Mouse (Mus musculus) 3134 (cell line): ENCODE measurements around the gene Rita1.
A peak's percentile ranks its signal among the peaks of the same experiment; 100 is the strongest.

Source experiments
- DNase-seq: peaks from one replicate; pipeline ENCODE4 v3.0.0-alpha.2; 2011; ENCODE audit warnings: low spot score; ENCODE audit not compliant: insufficient read length; ENCODE audit errors: extremely low read depth

The Rita1 gene

GRCm38 (mm10) chr5:120612442-120612821 is at the start of gene Rita1, which contains the start of gene Ddx54:
TSS of gene Rita1 (minus strand) at chr5:120612589.
TSS of gene Ddx54 (plus strand) at chr5:120612739.
- peak; percentile 90 for DNase-seq

DNA sequence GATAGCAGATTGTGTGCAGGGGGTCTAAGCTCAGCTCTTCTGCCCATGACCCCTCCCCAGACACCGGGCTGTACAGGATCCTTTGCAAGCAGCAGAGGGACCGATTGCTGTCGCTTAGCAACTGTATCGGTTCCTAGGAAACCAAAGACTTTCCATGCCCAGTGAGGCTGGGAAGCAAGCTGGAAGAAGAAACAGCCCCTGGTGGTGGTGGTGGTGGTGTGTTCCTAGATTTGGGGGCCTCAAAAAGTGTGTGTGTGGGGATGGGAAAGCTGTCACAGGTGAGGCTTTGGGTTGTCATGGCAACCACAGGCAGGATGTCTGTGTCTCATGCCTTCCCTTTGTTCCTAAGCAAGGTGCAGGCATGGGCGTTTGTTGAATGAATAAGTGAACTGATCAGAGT is 48.4 kb upstream of the Rita1 start:
- no peak for DNase-seq

GRCm38 (mm10) chr5:120656281-120656751 is 43.9 kb upstream of the Rita1 start:
- DNase-seq, result no peak

DNA sequence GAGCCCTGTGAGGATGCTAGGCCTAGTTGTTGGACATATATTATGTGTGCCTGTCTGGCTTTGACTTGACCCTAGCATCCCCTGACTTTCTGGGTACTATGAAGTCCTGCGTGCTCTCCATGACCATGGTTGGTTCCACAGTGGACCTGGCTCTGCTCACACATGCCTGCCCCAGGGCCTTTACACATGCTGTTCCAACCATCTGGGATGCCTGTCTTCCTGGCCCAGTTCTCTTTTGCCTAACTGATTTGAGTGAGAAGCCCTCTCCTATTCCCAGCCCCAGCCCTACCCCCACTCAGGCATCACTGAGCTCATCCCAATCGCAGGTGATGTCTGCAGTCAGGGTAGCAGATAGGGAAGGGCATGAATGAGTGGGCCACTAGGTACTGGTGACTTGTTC is 41.5 kb upstream of the Rita1 start:
- no peak for DNase-seq

DNA sequence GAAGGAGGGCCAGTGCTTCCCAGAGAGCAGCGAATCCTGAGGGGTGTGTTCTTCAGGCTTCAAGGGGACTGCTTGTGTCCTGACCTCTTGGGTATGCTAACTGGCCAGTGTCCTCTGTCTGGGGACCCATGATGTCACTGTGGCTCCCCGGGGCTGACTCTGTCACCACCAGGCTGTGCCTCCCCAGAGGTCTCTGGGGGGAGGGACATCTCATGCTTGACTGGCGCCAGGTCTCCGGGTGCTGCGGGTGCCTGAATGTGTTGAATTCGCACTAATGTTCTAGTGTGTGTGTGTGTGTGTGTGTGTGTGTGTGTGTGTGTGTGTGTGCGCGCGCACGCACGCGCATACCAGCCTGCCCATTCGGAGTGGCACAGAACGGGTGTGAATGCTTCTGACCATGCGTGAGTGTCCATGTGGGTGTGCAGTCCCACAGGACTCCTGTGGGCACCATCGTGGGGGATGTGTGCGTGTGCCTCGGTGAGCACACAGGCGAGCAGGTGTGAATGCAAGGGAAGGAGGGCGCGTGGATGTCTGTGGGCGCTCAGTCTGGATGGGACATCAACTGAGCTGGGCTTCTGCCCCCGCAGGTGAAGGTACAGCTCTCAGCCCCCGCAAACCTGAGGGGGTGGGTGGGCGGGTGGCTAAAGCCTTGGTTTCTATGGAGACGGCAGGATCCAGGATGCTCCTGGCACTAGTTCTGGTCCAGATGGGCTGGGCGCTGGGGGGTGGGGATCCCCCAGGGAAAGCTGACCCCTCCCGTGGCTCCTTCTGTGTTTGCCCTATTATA is 40.7 kb upstream of the Rita1 start:
- DNase-seq, result no peak

DNA sequence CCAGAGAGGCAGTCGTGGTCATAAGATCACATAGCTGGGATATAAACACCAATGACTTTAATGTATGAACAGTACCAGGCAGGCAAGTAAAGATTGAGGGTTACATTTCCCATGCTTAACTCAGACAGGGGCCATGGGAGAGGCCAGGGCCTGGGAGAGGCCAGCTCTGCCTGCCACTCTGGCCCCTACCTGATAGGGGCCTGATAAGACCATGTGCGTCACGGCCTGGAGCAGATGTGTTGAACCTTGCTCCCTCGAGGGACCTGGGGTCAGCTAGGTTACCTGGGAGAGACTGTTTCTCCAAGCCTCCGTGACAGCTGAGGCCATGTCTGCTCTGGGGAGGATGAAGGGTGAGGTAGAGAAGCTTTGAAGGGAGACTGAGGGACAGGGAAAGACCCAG is 38.8 kb upstream of the Rita1 start:
- no peak for DNase-seq

- DNase-seq, result no peak
Measured at GRCm38 (mm10) chr5:120649938-120650337, 37.5 kb upstream of the Rita1 start.

- DNase-seq, result no peak
Measured at GRCm38 (mm10) chr5:120649374-120649933, 37.1 kb upstream of the Rita1 start.

DNA sequence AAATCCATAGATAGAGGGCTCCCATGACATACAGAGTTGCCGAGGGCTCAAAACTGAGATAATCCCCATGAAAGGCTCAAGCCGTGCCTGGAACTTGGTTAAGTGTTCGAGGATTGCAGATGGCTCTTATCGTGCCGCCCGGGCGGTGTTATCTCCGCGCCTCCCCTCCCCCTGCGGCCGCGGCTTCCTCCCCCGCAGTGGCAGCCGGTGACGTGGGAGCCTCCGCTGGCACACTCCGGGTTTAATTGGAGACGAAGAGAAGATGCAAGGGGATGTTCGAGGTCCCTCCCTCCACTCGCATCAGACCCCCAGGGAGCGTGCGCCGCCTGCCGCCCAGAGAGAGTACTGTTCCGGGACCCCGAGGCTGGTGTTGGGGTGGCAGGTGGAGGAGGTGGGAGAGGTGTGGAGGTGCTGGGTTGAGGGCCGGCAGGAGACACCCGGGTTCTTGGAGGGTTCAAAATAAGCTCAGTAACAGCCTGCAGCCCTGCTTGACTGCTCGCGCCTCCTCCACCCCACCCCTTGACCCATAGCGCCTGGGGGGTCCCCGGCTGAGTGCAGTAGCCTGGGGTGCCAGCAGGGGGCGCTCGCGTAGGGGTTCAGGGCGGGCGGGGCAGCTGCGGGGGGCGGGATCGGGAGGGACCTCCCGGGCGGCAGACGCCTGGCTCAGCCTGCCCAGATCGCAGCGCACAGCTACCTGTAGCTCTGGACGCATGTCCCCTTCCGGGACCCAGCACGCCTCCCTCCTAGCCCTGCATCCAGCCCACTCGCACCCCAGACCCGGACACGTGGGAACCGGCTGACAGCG is 36.4 kb upstream of the Rita1 start, which contains the start of gene Rasal1:
Gene Rasal1, plus strand, starts transcription at position 244 of the 805 bp plus-strand sequence.
- no peak for DNase-seq

DNA sequence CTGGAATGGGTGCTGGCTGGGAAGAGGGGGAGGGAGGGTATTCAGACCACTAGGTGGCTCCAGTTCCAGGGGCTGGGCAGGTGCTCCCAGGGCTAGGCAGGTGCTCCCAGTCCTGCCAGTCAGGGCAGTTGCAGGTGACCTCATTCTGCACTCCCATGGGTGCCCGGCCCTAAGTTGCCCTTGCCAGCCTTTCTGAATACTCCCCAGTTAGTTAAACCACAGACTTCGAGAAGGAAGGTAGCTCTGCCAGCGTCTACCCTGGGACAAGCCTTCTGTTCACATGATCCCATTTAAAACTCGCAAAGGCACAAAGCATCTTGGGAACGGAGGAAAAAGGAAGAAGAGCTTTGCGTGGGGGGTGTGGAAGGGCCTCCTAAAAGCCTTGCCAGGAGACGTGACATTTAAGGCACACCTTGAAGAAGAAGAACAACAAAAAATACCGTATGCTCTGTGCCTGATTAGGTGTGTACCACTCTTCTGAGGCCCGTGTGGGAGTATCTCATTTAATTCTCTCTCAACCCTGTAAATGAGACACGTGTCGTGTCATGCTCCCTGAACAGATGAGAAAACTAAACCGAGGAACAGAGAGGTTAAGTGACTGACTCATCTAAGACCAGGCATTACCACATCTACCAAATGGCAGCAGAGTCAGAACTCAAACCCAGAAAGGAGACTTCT is 35.6 kb upstream of the Rita1 start:
- DNase-seq, result no peak

GRCm38 (mm10) chr5:120647361-120647760 is 35.0 kb upstream of the Rita1 start:
- DNase-seq, result no peak

DNA sequence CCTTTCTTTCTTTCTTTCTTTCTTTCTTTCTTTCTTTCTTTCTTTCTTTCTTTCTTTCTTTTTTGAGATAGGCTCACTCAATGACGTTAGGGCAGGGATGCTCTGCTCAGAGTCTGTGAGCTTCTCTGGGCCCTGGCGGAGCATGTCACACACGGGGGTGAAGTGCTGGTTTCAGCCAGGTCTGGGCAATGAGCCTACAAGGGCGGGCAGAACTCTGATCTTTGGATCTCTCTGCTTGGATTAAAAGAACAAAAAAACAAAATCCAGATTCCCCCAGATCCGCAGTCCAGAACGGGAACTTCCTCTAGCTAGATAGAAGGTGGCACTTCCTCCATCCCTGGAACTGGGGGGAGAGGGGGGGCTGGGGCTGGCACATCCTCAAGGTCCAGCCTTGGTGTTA is 33.5 kb upstream of the Rita1 start:
- no peak for DNase-seq

DNA sequence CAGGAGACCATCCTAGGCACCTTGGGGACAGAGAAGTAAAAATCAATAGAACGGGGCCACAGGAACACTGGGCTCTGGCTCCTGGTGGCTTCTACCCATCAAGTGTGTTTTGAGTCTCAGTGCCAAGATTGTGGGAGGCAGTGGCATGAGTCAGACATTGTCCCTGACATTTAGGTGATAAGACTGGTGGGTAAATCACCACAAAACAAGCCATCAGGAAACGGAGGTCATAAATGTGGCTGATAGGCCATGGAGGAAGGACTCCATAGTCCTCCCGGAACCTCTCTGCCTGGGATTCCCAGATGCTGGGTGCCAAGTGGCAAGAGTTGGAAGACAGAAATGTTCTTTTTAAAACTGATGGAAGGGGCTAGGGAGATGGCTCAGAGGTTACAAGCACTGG is 31.8 kb upstream of the Rita1 start:
- DNase-seq, result no peak

GRCm38 (mm10) chr5:120643365-120644085 is 31.1 kb upstream of the Rita1 start:
- DNase-seq, result no peak

DNA sequence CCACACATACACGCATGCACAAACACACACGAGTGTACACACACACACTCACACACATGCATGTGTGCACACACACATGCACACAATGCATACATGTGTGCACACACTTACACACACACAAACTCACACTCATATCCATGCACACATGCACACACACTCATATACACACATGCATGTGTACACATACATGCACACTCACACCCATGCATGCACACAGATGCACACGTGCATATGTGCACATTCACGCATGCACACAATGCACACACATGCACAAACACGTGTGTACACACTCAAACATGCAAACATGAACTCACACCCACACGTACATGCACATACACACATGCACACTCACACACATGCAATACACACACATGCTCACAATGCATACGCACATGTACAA is 27.7 kb upstream of the Rita1 start:
- no peak for DNase-seq

- no peak for DNase-seq
Measured at GRCm38 (mm10) chr5:120635633-120636032, 23.2 kb upstream of the Rita1 start.

DNA sequence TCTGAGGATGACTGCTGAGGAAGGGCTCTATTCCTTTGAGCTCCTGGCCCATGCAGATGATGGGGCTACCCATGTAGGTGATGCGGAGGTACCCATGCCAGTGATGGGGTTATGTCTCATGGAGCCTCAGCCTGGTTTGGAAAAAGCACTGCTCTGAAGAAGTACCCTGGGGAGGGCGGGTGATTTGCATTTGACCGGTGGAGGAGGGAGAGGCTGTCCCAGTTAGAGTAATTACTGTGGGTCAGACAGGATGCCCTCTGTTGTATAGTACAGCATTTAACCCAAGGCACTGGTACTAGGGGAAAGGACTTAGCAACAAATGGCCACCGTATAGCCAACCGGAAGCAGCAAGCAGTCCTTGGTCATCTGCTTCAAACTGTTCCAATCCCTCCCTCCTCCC is 22.5 kb upstream of the Rita1 start:
- no peak for DNase-seq

DNA sequence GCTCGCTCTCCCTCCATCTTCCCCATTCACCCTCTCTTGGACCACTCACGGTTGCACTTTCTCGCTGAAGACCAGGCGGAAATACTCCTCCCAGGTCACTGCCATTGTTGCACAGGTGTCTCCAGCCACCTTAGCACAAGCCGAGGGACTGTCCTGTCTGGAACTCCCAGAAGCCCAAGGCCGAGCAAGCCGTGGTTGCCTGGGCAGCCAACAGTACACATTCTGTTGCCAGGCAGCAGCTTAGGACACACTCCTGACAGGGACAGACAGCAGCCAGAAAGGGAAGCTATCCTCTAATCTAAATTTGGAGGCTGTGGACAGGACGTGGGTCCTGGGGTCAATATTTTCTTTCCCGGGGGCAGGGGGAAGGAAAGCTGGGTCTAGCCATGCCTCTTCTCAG is 21.7 kb upstream of the Rita1 start, which contains the start of gene Cfap73:
Gene Cfap73, minus strand, starts transcription at position 105 of the 400 bp plus-strand sequence.
- no peak for DNase-seq

GRCm38 (mm10) chr5:120631892-120632291 is 19.5 kb upstream of the Rita1 start:
- DNase-seq, result no peak

GRCm38 (mm10) chr5:120631128-120631527 is 18.7 kb upstream of the Rita1 start:
- DNase-seq, result no peak
